ENCODE assay signal across 22 mouse cellular contexts in the genomic region with DNA sequence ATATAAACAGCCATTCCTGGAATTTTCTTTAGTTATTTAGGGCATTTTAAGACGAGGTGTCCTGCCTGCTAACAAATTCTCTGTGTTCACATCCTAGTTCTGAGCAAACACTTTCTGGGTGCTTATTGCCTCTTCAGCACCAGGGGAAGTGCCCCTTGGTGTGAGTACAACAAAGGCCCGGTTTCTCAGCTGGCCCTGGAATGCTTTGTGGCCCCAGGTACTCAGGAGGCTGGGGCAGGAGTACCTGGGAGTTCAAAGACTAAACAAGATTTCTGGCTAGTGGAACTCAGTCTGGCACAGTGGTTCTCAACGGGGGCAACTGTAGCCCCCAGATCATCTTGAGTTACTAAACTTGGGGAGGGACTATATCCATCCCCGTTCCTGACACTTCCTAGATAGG. TPM values are rescaled to one million over a fixed set of nuclear protein-coding genes. Genes with fewer than 3 reads are reported as not detected.
A peak's percentile ranks its signal among the peaks of the same experiment; 100 is the strongest.
DNase-seq lines count a peak whose midpoint lies in the region; ATAC-seq and TF ChIP-seq lines count a peak whose summit lies in the region.
"Had no signal": no experiment of that assay in that cellular context is flagged by ENCODE, and none has a peak within 500 bp of the region (broad histone marks: within the 10 kb centered on the region; RNA-seq: fewer than 3 reads in every experiment).

No protein-coding gene starts in this region.

- TF ChIP-seq CTCF in lung, adult 2 months (IDR thresholded peaks at IDR 0.05; ENCODE audit: insufficient read depth, low read length): no peak
- no peak for TF ChIP-seq CTCF in lung, postnatal 0 days (IDR thresholded peaks at IDR 0.05)

- H3K4me1 ChIP-seq in lung, adult 2 months (ENCODE audit: control insufficient read depth, insufficient read depth, low read length): no peaks in the 10 kb centered on the region; the same call in 1 of the 2 replicates
- H3K4me1 ChIP-seq in lung, postnatal 0 days (ENCODE audit: insufficient read depth, low read depth, low read length): no peaks in the 10 kb centered on the region
- H3K4me1 ChIP-seq: embryonic facial prominence, embryonic 15.5 days; forebrain, embryonic 15.5 days; hindbrain, embryonic 15.5 days had no signal

- 39% methylated on average over 4 of the region's 4 CpGs for WGBS in lung, adult 2 months
- WGBS in lung, postnatal 0 days: 25% methylated on average over 4 of the region's 4 CpGs

- TF ChIP-seq EP300 in lung, postnatal 0 days (IDR thresholded peaks at IDR 0.05): peak; percentile 94

- H3K9ac ChIP-seq in lung, postnatal 0 days (replicated peaks; ENCODE audit: low read depth): no peak overlapping the region
- H3K9ac ChIP-seq: embryonic facial prominence, embryonic 15.5 days; forebrain, embryonic 15.5 days; hindbrain, embryonic 15.5 days had no signal

- H3K9me3 ChIP-seq in lung, postnatal 0 days (ENCODE audit: low read length): no peaks in the 10 kb centered on the region
- H3K9me3 ChIP-seq: embryonic facial prominence, embryonic 15.5 days; forebrain, embryonic 15.5 days; G1E; heart, embryonic 10.5 days; hindbrain, embryonic 10.5 days; hindbrain, embryonic 15.5 days had no signal

- H3K36me3 ChIP-seq in lung, postnatal 0 days (ENCODE audit: insufficient read depth, low read length): no peaks in the 10 kb centered on the region
- H3K36me3 ChIP-seq: embryonic facial prominence, embryonic 15.5 days; forebrain, embryonic 15.5 days; G1E; heart, embryonic 10.5 days; hindbrain, embryonic 10.5 days; hindbrain, embryonic 15.5 days had no signal

- no peaks in the 10 kb centered on the region for H3K27me3 ChIP-seq in lung, postnatal 0 days (replicated peaks; ENCODE audit: insufficient read depth, low read length)
- H3K27me3 ChIP-seq: embryonic facial prominence, embryonic 15.5 days; forebrain, embryonic 15.5 days; hindbrain, embryonic 15.5 days had no signal

- peak; percentile 90 for ATAC-seq in lung, postnatal 0 days
- ATAC-seq in CD4-positive, CD25-positive, alpha-beta regulatory T cell, adult 4 months: no peak
- ATAC-seq: forebrain, embryonic 15.5 days had no signal

- no peak for TF ChIP-seq POLR2A in lung, adult 2 months (IDR thresholded peaks at IDR 0.05; ENCODE audit: borderline replicate concordance, extremely low read depth, low read depth, low read length)

- H3K27ac ChIP-seq in lung, postnatal 0 days (ENCODE audit: low read length): peak overlapping the region; percentile 72
- H3K27ac ChIP-seq: embryonic facial prominence, embryonic 15.5 days; forebrain, embryonic 15.5 days; heart, embryonic 10.5 days; hindbrain, embryonic 10.5 days; hindbrain, embryonic 15.5 days had no signal

- peak; percentile 83 to 86 for DNase-seq in lung, adult 18-20 months
- DNase-seq in lung, adult 2 months: peak; percentile 53
- DNase-seq in lung, postnatal 0 days (ENCODE audit: low spot score): peak; percentile 89
- peak; percentile 84 for DNase-seq in lung, postnatal 36 days
- no peak for DNase-seq in gastrocnemius, postnatal 25 days
- DNase-seq in urinary bladder, postnatal 4 days (ENCODE audit: low spot score in 2 of 2): no peak
- DNase-seq: adrenal gland, adult 8-10 months; adrenal gland, postnatal 36 days; cerebellum, adult 11 months; cerebellum, adult 8-10 months; cerebellum, postnatal 14 days; embryo, embryonic 11 days; gastrocnemius, postnatal 10 days; heart, postnatal 10 days had no signal

- no peak overlapping the region for H3K4me2 ChIP-seq in lung, postnatal 0 days (replicated peaks; ENCODE audit: low read depth, low read length)
- H3K4me2 ChIP-seq: embryonic facial prominence, embryonic 15.5 days; forebrain, embryonic 15.5 days; hindbrain, embryonic 15.5 days had no signal

- H3K4me3 ChIP-seq in lung, adult 2 months (replicated peaks; ENCODE audit: extremely low read depth, low read depth, low read length): no peak overlapping the region
- no peak overlapping the region for H3K4me3 ChIP-seq in lung, postnatal 0 days (ENCODE audit: low read depth, low read length)
- H3K4me3 ChIP-seq: embryonic facial prominence, embryonic 15.5 days; erythroblast, embryonic 14.5 days; forebrain, embryonic 15.5 days; heart, embryonic 10.5 days; hindbrain, embryonic 10.5 days; hindbrain, embryonic 15.5 days had no signal

RNA-seq across cellular contexts. Expression of a gene that starts 26.6 kb away (rescaled TPM):
- 6.4 and 8.3 TPM in 2 replicates for polyA plus RNA-seq in lung, adult 2 months (2012; rRNA removed)
- polyA plus RNA-seq in lung, postnatal 0 days (2015; fragmentation: Nextera tagmentation; extraction: Ambion mirVana): 3.4 and 3.9 TPM in 2 replicates
- polyA plus RNA-seq in CD4-positive, CD25-positive, alpha-beta regulatory T cell, adult 4 months (2017; shearing (Covaris generic)): under 1 TPM; 0.29 to 0.51 TPM
- 10 to 100 TPM in 1 of 2 experiments, 1 to 10 TPM in 1; 8.6 to 11.4 TPM for total RNA-seq in gastrocnemius, postnatal 25 days (2021)

Comparison
In these comparisons a context has a peak if more than half of its experiments do, and no peak if none do; other contexts are left out.
1. DNase-seq: peak in lung, adult 18-20 months (2 of 2), lung, adult 2 months (single experiment), lung, postnatal 0 days (single experiment) and lung, postnatal 36 days (single experiment); none in gastrocnemius, postnatal 25 days (single experiment) and urinary bladder, postnatal 4 days (0 of 2).